Comparison of ENCODE assay signal across 18 mouse cellular contexts in the genomic region with DNA sequence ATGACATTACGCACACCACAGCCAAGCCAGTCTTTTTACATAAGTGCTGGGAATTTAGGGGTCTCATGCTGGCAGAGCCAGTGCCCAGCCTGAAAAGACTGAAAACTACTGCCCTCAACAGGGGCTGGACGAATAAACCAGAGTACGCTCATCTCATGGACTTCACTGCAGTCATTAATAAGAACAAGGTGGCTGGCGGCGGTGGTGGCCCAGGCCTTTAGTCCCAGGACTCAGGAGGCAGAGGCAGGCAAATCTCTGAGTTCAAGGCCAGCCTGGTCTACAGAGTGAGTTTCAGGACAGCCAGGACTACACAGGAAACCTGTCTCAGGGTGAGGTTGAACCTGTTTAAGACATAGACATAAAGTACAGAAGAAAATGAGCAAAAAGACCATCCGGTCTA. TPM values are rescaled to one million over a fixed set of nuclear protein-coding genes. Genes with fewer than 3 reads are reported as not detected.
A peak's percentile ranks its signal among the peaks of the same experiment; 100 is the strongest.
DNase-seq lines count a peak whose midpoint lies in the region; ATAC-seq and TF ChIP-seq lines count a peak whose summit lies in the region.
"Had no signal": no experiment of that assay in that cellular context is flagged by ENCODE, and none has a peak within 500 bp of the region (broad histone marks: within the 10 kb centered on the region; RNA-seq: fewer than 3 reads in every experiment).

No protein-coding gene starts in this region.

- WGBS in forebrain, embryonic 13.5 days = 94% methylated on average over 6 of the region's 6 CpGs
- 91% methylated on average over 6 of the region's 6 CpGs for WGBS in forebrain, embryonic 14.5 days
- 91% methylated on average over 6 of the region's 6 CpGs for WGBS in bone marrow, adult 2 months
- WGBS in liver, embryonic 15.5 days (ENCODE audit: insufficient replicate concordance) = 77% methylated on average over 6 of the region's 6 CpGs
- WGBS in forebrain, embryonic 15.5 days = 95% methylated on average over 6 of the region's 6 CpGs

- TF ChIP-seq CTCF in bone marrow, adult 2 months (IDR thresholded peaks at IDR 0.05; ENCODE audit: control insufficient read depth, insufficient read depth, low read length) = no peak

- 0 out of 2 replicates have a peak, but pooled peaks cover 15% of the 10 kb centered on the region for H3K27me3 ChIP-seq in forebrain, embryonic 13.5 days
- no peaks in the 10 kb centered on the region for H3K27me3 ChIP-seq in forebrain, embryonic 14.5 days (replicated peaks; ENCODE audit: control insufficient read depth, insufficient read depth, low read length)
- H3K27me3 ChIP-seq in megakaryocyte, embryonic 14.5 days (replicated peaks) = peaks cover 42% of the 10 kb centered on the region
- H3K27me3 ChIP-seq in liver, embryonic 15.5 days = no peaks in the 10 kb centered on the region
- H3K27me3 ChIP-seq in forebrain, embryonic 15.5 days = no peaks in the 10 kb centered on the region
- H3K27me3 ChIP-seq: intestine, embryonic 15.5 days had no signal

- no peak for TF ChIP-seq POLR2A in bone marrow, adult 2 months (IDR thresholded peaks at IDR 0.05; ENCODE audit: borderline replicate concordance, control insufficient read depth, low read depth, low read length)

- H3K36me3 ChIP-seq in forebrain, embryonic 13.5 days (ENCODE audit: poor library complexity, severe bottlenecking) = peaks cover 15% of the 10 kb centered on the region
- no peaks in the 10 kb centered on the region; the same call in 1 of the 2 replicates for H3K36me3 ChIP-seq in forebrain, embryonic 14.5 days (ENCODE audit: control insufficient read depth, insufficient read depth, low read length)
- peaks cover 31% of the 10 kb centered on the region for H3K36me3 ChIP-seq in megakaryocyte, embryonic 14.5 days (replicated peaks; ENCODE audit: low read length)
- H3K36me3 ChIP-seq in liver, embryonic 15.5 days (replicated peaks) = peaks cover 21% of the 10 kb centered on the region
- no peaks in the 10 kb centered on the region for H3K36me3 ChIP-seq in forebrain, embryonic 15.5 days
- H3K36me3 ChIP-seq: intestine, embryonic 15.5 days had no signal

- no peak for ATAC-seq in forebrain, embryonic 13.5 days
- ATAC-seq in forebrain, embryonic 14.5 days = no peak
- ATAC-seq in megakaryocyte, adult 5-6 weeks (ENCODE audit: poor library complexity, severe bottlenecking) = no peak
- no peak for ATAC-seq in liver, embryonic 15.5 days (ENCODE audit: insufficient read depth)
- ATAC-seq in forebrain, embryonic 15.5 days (replicated peaks) = no peak
- ATAC-seq: intestine, embryonic 15.5 days had no signal

- H3K4me3 ChIP-seq in forebrain, embryonic 13.5 days = no peak overlapping the region
- H3K4me3 ChIP-seq in forebrain, embryonic 14.5 days (ENCODE audit: low read depth, low read length) = no peak overlapping the region
- peak overlapping the region; percentile 52 for H3K4me3 ChIP-seq in megakaryocyte, embryonic 14.5 days (replicated peaks)
- no peak overlapping the region for H3K4me3 ChIP-seq in bone marrow, adult 2 months (replicated peaks; ENCODE audit: control insufficient read depth, low read depth, low read length)
- no peak overlapping the region for H3K4me3 ChIP-seq in liver, embryonic 15.5 days (replicated peaks)
- no peak overlapping the region for H3K4me3 ChIP-seq in forebrain, embryonic 15.5 days

- H3K4me2 ChIP-seq in forebrain, embryonic 13.5 days = 0 out of 2 replicates have a peak overlapping the region, but pooled peaks have one; percentile 3
- no peak overlapping the region for H3K4me2 ChIP-seq in forebrain, embryonic 14.5 days (ENCODE audit: low read length)
- H3K4me2 ChIP-seq in liver, embryonic 15.5 days = peak overlapping the region; percentile 83
- H3K4me2 ChIP-seq in forebrain, embryonic 15.5 days (replicated peaks) = no peak overlapping the region

- no peaks in the 10 kb centered on the region for H3K9me3 ChIP-seq in forebrain, embryonic 13.5 days (replicated peaks)
- no peaks in the 10 kb centered on the region for H3K9me3 ChIP-seq in forebrain, embryonic 14.5 days (replicated peaks; ENCODE audit: control insufficient read depth, low read length)
- H3K9me3 ChIP-seq in megakaryocyte, embryonic 14.5 days = 0 out of 2 replicates have a peak, but pooled peaks cover under 1% of the 10 kb centered on the region
- H3K9me3 ChIP-seq in liver, embryonic 15.5 days (replicated peaks) = no peaks in the 10 kb centered on the region
- no peaks in the 10 kb centered on the region for H3K9me3 ChIP-seq in forebrain, embryonic 15.5 days
- H3K9me3 ChIP-seq: forebrain, embryonic 12.5 days; intestine, embryonic 15.5 days had no signal

- H3K4me1 ChIP-seq in forebrain, embryonic 13.5 days = peaks cover 17% of the 10 kb centered on the region
- H3K4me1 ChIP-seq in forebrain, embryonic 14.5 days (ENCODE audit: control insufficient read depth, insufficient read depth, low read length) = peaks cover 5% of the 10 kb centered on the region; the same call in 1 of the 2 replicates
- peaks cover 76% of the 10 kb centered on the region for H3K4me1 ChIP-seq in megakaryocyte, embryonic 14.5 days
- peaks cover under 1% of the 10 kb centered on the region; the same call in 1 of the 2 replicates for H3K4me1 ChIP-seq in bone marrow, adult 2 months (ENCODE audit: control insufficient read depth, insufficient read depth, low read length)
- H3K4me1 ChIP-seq in liver, embryonic 15.5 days (replicated peaks) = peaks cover 84% of the 10 kb centered on the region
- H3K4me1 ChIP-seq in forebrain, embryonic 15.5 days = peaks cover 16% of the 10 kb centered on the region

- DNase-seq in forebrain, embryonic 14.5 days (ENCODE audit: low spot score) = no peak
- DNase-seq in testis, postnatal 14 days (ENCODE audit: low spot score) = no peak
- DNase-seq: B cell, adult 2 months; cerebellum, adult 2 months; embryo, embryonic 11 days; heart, postnatal 36 days; kidney, postnatal 36 days; retina, postnatal 1 day had no signal

- H3K27ac ChIP-seq in forebrain, embryonic 13.5 days = peak overlapping the region; percentile 35; the same call in 1 of the 2 replicates
- H3K27ac ChIP-seq in forebrain, embryonic 14.5 days (ENCODE audit: low read depth, low read length) = no peak overlapping the region
- peak overlapping the region; percentile 36 for H3K27ac ChIP-seq in bone marrow, adult 2 months (ENCODE audit: control insufficient read depth, insufficient read depth, low read depth, low read length, poor library complexity)
- H3K27ac ChIP-seq in liver, embryonic 15.5 days (replicated peaks) = peak overlapping the region; percentile 97
- no peak overlapping the region for H3K27ac ChIP-seq in forebrain, embryonic 15.5 days (replicated peaks)

- 0 out of 2 replicates have a peak overlapping the region, but pooled peaks have one; percentile 21 for H3K9ac ChIP-seq in forebrain, embryonic 13.5 days
- no peak overlapping the region for H3K9ac ChIP-seq in forebrain, embryonic 14.5 days (ENCODE audit: low read length)
- H3K9ac ChIP-seq in liver, embryonic 15.5 days = peak overlapping the region; percentile 55
- no peak overlapping the region for H3K9ac ChIP-seq in forebrain, embryonic 15.5 days (replicated peaks)

RNA-seq across cellular contexts. Expression of a gene that starts 1.3 kb away (rescaled TPM):
- 48.3 and 54.2 TPM in 2 replicates for polyA plus RNA-seq in forebrain, embryonic 13.5 days (2015; fragmentation: Nextera tagmentation; extraction: Ambion mirVana)
- polyA plus RNA-seq in forebrain, embryonic 14.5 days (2014; fragmentation: Nextera tagmentation; extraction: Ambion mirVana) = 27.9 and 28.1 TPM in 2 replicates
- polyA plus RNA-seq in megakaryocyte, embryonic 14.5 days (2012; ENCODE audit: insufficient read depth, low replicate concordance) = 14.4 and 52.1 TPM in 2 replicates
- total RNA-seq in megakaryocyte, adult 5-6 weeks (2015) = 6.6 and 10.7 TPM in 2 replicates
- 9.5 and 11.9 TPM in 2 replicates for total RNA-seq in megakaryocyte, adult 5-6 weeks (2017)
- polyA plus RNA-seq in bone marrow, adult 2 months (2011; ENCODE audit: insufficient read depth, insufficient read length, low replicate concordance, missing spikeins) = 69.5 and 75.3 TPM in 2 replicates
- polyA plus RNA-seq in liver, embryonic 15.5 days (2015; fragmentation: Nextera tagmentation; extraction: Ambion mirVana) = 28.1 and 31.9 TPM in 2 replicates
- polyA plus RNA-seq in forebrain, embryonic 15.5 days (2015; fragmentation: Nextera tagmentation; extraction: Ambion mirVana) = 50.9 and 51.4 TPM in 2 replicates

RNA-seq across cellular contexts. Expression of a gene that starts 10.0 kb away (rescaled TPM):
- polyA plus RNA-seq in forebrain, embryonic 13.5 days (2015; fragmentation: Nextera tagmentation; extraction: Ambion mirVana) = 316 and 451 TPM in 2 replicates
- polyA plus RNA-seq in forebrain, embryonic 14.5 days (2014; fragmentation: Nextera tagmentation; extraction: Ambion mirVana) = 33.0 and 82.9 TPM in 2 replicates
- not detected in 2 replicates for polyA plus RNA-seq in megakaryocyte, embryonic 14.5 days (2012; ENCODE audit: insufficient read depth, low replicate concordance)
- total RNA-seq in megakaryocyte, adult 5-6 weeks (2015) = not detected in 2 replicates
- total RNA-seq in megakaryocyte, adult 5-6 weeks (2017) = not detected in 2 replicates
- 2.6 and 3.5 TPM in 2 replicates for polyA plus RNA-seq in bone marrow, adult 2 months (2011; ENCODE audit: insufficient read depth, insufficient read length, low replicate concordance, missing spikeins)
- 72.6 and 109 TPM in 2 replicates for polyA plus RNA-seq in liver, embryonic 15.5 days (2015; fragmentation: Nextera tagmentation; extraction: Ambion mirVana)
- 24.0 and 37.2 TPM in 2 replicates for polyA plus RNA-seq in forebrain, embryonic 15.5 days (2015; fragmentation: Nextera tagmentation; extraction: Ambion mirVana)
- total RNA-seq: gastrocnemius, postnatal 4 days; heart, postnatal 36 days had no signal
- polyA plus RNA-seq: testis, adult 2 months had no signal

RNA-seq across cellular contexts. Expression of a gene that starts 17.1 kb away (rescaled TPM):
- 2,413 and 2,442 TPM in 2 replicates for polyA plus RNA-seq in forebrain, embryonic 13.5 days (2015; fragmentation: Nextera tagmentation; extraction: Ambion mirVana)
- 2,348 and 2,639 TPM in 2 replicates for polyA plus RNA-seq in forebrain, embryonic 14.5 days (2014; fragmentation: Nextera tagmentation; extraction: Ambion mirVana)
- 5,345 and 12,498 TPM in 2 replicates for polyA plus RNA-seq in megakaryocyte, embryonic 14.5 days (2012; ENCODE audit: insufficient read depth, low replicate concordance)
- 53.9 and 134 TPM in 2 replicates for total RNA-seq in megakaryocyte, adult 5-6 weeks (2015)
- total RNA-seq in megakaryocyte, adult 5-6 weeks (2017) = 18.7 and 44.2 TPM in 2 replicates
- 17,767 and 55,751 TPM in 2 replicates for polyA plus RNA-seq in bone marrow, adult 2 months (2011; ENCODE audit: insufficient read depth, insufficient read length, low replicate concordance, missing spikeins)
- 74,460 and 76,487 TPM in 2 replicates for polyA plus RNA-seq in liver, embryonic 15.5 days (2015; fragmentation: Nextera tagmentation; extraction: Ambion mirVana)
- 2,103 and 2,256 TPM in 2 replicates for polyA plus RNA-seq in forebrain, embryonic 15.5 days (2015; fragmentation: Nextera tagmentation; extraction: Ambion mirVana)

RNA-seq across cellular contexts. Expression of a gene that starts 20.6 kb away (rescaled TPM):
- polyA plus RNA-seq in forebrain, embryonic 13.5 days (2015; fragmentation: Nextera tagmentation; extraction: Ambion mirVana) = 1.2 and 1.7 TPM in 2 replicates
- polyA plus RNA-seq in forebrain, embryonic 14.5 days (2014; fragmentation: Nextera tagmentation; extraction: Ambion mirVana) = 1.1 and 1.6 TPM in 2 replicates
- 2.9 TPM in 1 of 2 replicates, not detected in the other for polyA plus RNA-seq in megakaryocyte, embryonic 14.5 days (2012; ENCODE audit: insufficient read depth, low replicate concordance)
- total RNA-seq in megakaryocyte, adult 5-6 weeks (2015) = 1.1 TPM in 1 of 2 replicates, not detected in the other
- total RNA-seq in megakaryocyte, adult 5-6 weeks (2017) = not detected in 2 replicates
- 44.2 and 73.9 TPM in 2 replicates for polyA plus RNA-seq in bone marrow, adult 2 months (2011; ENCODE audit: insufficient read depth, insufficient read length, low replicate concordance, missing spikeins)
- polyA plus RNA-seq in liver, embryonic 15.5 days (2015; fragmentation: Nextera tagmentation; extraction: Ambion mirVana) = 139 and 151 TPM in 2 replicates
- 1.6 and 2.5 TPM in 2 replicates for polyA plus RNA-seq in forebrain, embryonic 15.5 days (2015; fragmentation: Nextera tagmentation; extraction: Ambion mirVana)
- total RNA-seq: gastrocnemius, postnatal 4 days had no signal
- polyA plus RNA-seq: testis, adult 2 months had no signal

RNA-seq across cellular contexts. Expression of a gene that starts 30.1 kb away (rescaled TPM):
- 5,794 and 5,805 TPM in 2 replicates for polyA plus RNA-seq in forebrain, embryonic 13.5 days (2015; fragmentation: Nextera tagmentation; extraction: Ambion mirVana)
- polyA plus RNA-seq in forebrain, embryonic 14.5 days (2014; fragmentation: Nextera tagmentation; extraction: Ambion mirVana) = 5,936 and 7,230 TPM in 2 replicates
- 578 and 1,883 TPM in 2 replicates for polyA plus RNA-seq in megakaryocyte, embryonic 14.5 days (2012; ENCODE audit: insufficient read depth, low replicate concordance)
- total RNA-seq in megakaryocyte, adult 5-6 weeks (2015) = 72.7 and 158 TPM in 2 replicates
- 99.3 and 270 TPM in 2 replicates for total RNA-seq in megakaryocyte, adult 5-6 weeks (2017)
- 164,365 and 299,309 TPM in 2 replicates for polyA plus RNA-seq in bone marrow, adult 2 months (2011; ENCODE audit: insufficient read depth, insufficient read length, low replicate concordance, missing spikeins)
- polyA plus RNA-seq in liver, embryonic 15.5 days (2015; fragmentation: Nextera tagmentation; extraction: Ambion mirVana) = 175,652 and 176,876 TPM in 2 replicates
- 5,603 and 5,963 TPM in 2 replicates for polyA plus RNA-seq in forebrain, embryonic 15.5 days (2015; fragmentation: Nextera tagmentation; extraction: Ambion mirVana)

Comparison
In these comparisons a context has a peak if more than half of its experiments do, and no peak if none do; other contexts are left out.
1. H3K27ac ChIP-seq: peak in forebrain, embryonic 13.5 days (single experiment), bone marrow, adult 2 months (single experiment) and liver, embryonic 15.5 days (single experiment); none in forebrain, embryonic 14.5 days (single experiment) and forebrain, embryonic 15.5 days (single experiment).
2. H3K4me2 ChIP-seq: peak in forebrain, embryonic 13.5 days (single experiment) and liver, embryonic 15.5 days (single experiment); none in forebrain, embryonic 14.5 days (single experiment) and forebrain, embryonic 15.5 days (single experiment).
3. H3K9ac ChIP-seq: peak in forebrain, embryonic 13.5 days (single experiment) and liver, embryonic 15.5 days (single experiment); none in forebrain, embryonic 14.5 days (single experiment) and forebrain, embryonic 15.5 days (single experiment).